Mouse (Mus musculus) gastrocnemius, postnatal 14 days (tissue): ENCODE data around the gene Ccdc22. TPM values are rescaled to one million over a fixed set of nuclear protein-coding genes. Genes with fewer than 3 reads are reported as not detected.

Source experiments
- DNase-seq: peaks from one replicate; pipeline ENCODE4 v3.0.0; 2021; ENCODE audit warnings: mixed read lengths
- intact Hi-C: fragments of 180-260 bp; cut with DNase I; formaldehyde crosslinking; loops from one replicate; pipeline ENCODE4 v1.15.1; 2025; ENCODE audit warnings: low total_unique reads
- long read RNA-seq, 2 experiments: library from polyadenylated mRNA; stranded (forward); transcript quantifications; one replicate each; pipeline ENCODE4 v2.0.0; 2021
- total RNA-seq, 2 experiments: library from RNA; stranded (reverse); gene quantifications; 2 replicates each; pipeline ENCODE4 v1.2.3; 2021

Ccdc22 gene
- total RNA-seq = 10 to 100 TPM; 10.2 to 10.9 TPM
- long read RNA-seq, experiment 1, transcript Ccdc22-201 (17 exons, 2,353 nt) = major isoform, 21 of 21 reads
- long read RNA-seq, experiment 1, partial matches to known transcripts = 0 of 21 reads
- long read RNA-seq, experiment 1, other reads (novel, unspliced or antisense) = 0 of 21 reads
- long read RNA-seq, experiment 2, transcript Ccdc22-201 (17 exons, 2,353 nt) = major isoform, 28 of 29 reads
- long read RNA-seq, experiment 2, partial matches to known transcripts = 0 of 29 reads
- long read RNA-seq, experiment 2, other reads (novel, unspliced or antisense) = 1 of 29 reads

- intact Hi-C loops = no loop called here
- peak; percentile 82 for DNase-seq
Observed at GRCm38 (mm10) chrX:7604879-7605574, at the start of gene Ccdc22. TSS of gene Ccdc22 (minus strand) at chrX:7605517.

- intact Hi-C loops = no loop called here
- DNase-seq = peak; percentile 82
Observed at GRCm38 (mm10) chrX:7648671-7649304, 43.5 kb upstream of the Ccdc22 start.

GRCm38 (mm10) chrX:7645349-7645748, 40.0 kb upstream of the Ccdc22 start:
- intact Hi-C loops = no loop called here
- DNase-seq = peak; percentile 70

- intact Hi-C loops = loop anchor here (5.0 kb wide), 1 partner anchor 47 kb away; no protein-coding TSS in a partner anchor
- DNase-seq = no peak
Observed at GRCm38 (mm10) chrX:7640785-7641184, 35.5 kb upstream of the Ccdc22 start.

GRCm38 (mm10) chrX:7639536-7640325, 34.4 kb upstream of the Ccdc22 start:
- intact Hi-C loops = loop anchor here (5.0 kb wide), 1 partner anchor 48 kb away; no protein-coding TSS in a partner anchor

GRCm38 (mm10) chrX:7638401-7639091, 33.2 kb upstream of the Ccdc22 start, which contains the start of gene Syp:
TSS of gene Syp (plus strand) at chrX:7638471.
- peak; percentile 56 for DNase-seq
- intact Hi-C loops = no loop called here

More at GRCm38 (mm10) chrX:7639536-7640325, 34.4 kb upstream of the Ccdc22 start:
- DNase-seq = no peak

GRCm38 (mm10) chrX:7635101-7635500, 29.8 kb upstream of the Ccdc22 start:
- no peak for DNase-seq
- intact Hi-C loops = no loop called here

GRCm38 (mm10) chrX:7632560-7632959, 27.2 kb upstream of the Ccdc22 start:
- no peak for DNase-seq
- intact Hi-C loops = no loop called here

- intact Hi-C loops = no loop called here
- no peak for DNase-seq
Observed at GRCm38 (mm10) chrX:7617889-7618551, 12.7 kb upstream of the Ccdc22 start.

- DNase-seq = no peak
- intact Hi-C loops = no loop called here
Observed at GRCm38 (mm10) chrX:7610536-7611258, 5.4 kb upstream of the Ccdc22 start.

GRCm38 (mm10) chrX:7610035-7610434, 4.7 kb upstream of the Ccdc22 start:
- intact Hi-C loops = no loop called here

GRCm38 (mm10) chrX:7606783-7607182, 1.5 kb upstream of the Ccdc22 start, which contains the start of gene Cacna1f:
TSS of gene Cacna1f (plus strand) at chrX:7607083.
- DNase-seq = no peak
- intact Hi-C loops = no loop called here

More at GRCm38 (mm10) chrX:7610035-7610434, 4.7 kb upstream of the Ccdc22 start:
- no peak for DNase-seq

GRCm38 (mm10) chrX:7605575-7605941, 241 bp upstream of the Ccdc22 start:
- intact Hi-C loops = no loop called here
- DNase-seq = no peak

- no peak for DNase-seq
- intact Hi-C loops = no loop called here
Observed at GRCm38 (mm10) chrX:7604004-7604403, 1.3 kb downstream of the Ccdc22 start.

- no peak for DNase-seq
- intact Hi-C loops = no loop called here
Observed at GRCm38 (mm10) chrX:7595371-7595770, 9.9 kb downstream of the Ccdc22 start.

GRCm38 (mm10) chrX:7586356-7586755, 19.0 kb downstream of the Ccdc22 start:
- DNase-seq = no peak
- intact Hi-C loops = no loop called here

GRCm38 (mm10) chrX:7583881-7584280, 21.4 kb downstream of the Ccdc22 start:
- intact Hi-C loops = no loop called here
- no peak for DNase-seq

GRCm38 (mm10) chrX:7581151-7581550, 24.2 kb downstream of the Ccdc22 start:
- intact Hi-C loops = no loop called here
- DNase-seq = no peak
